Mouse (Mus musculus): Measurements from ENCODE around the gene C1galt1c1. TPM values are rescaled to one million over a fixed set of nuclear protein-coding genes. Genes with fewer than 3 reads are reported as not detected.
A peak's percentile ranks its signal among the peaks of the same experiment; 100 is the strongest.

The C1galt1c1 gene
- 10 to 100 TPM; 16.0 to 17.3 TPM for total RNA-seq (2021)

DNA sequence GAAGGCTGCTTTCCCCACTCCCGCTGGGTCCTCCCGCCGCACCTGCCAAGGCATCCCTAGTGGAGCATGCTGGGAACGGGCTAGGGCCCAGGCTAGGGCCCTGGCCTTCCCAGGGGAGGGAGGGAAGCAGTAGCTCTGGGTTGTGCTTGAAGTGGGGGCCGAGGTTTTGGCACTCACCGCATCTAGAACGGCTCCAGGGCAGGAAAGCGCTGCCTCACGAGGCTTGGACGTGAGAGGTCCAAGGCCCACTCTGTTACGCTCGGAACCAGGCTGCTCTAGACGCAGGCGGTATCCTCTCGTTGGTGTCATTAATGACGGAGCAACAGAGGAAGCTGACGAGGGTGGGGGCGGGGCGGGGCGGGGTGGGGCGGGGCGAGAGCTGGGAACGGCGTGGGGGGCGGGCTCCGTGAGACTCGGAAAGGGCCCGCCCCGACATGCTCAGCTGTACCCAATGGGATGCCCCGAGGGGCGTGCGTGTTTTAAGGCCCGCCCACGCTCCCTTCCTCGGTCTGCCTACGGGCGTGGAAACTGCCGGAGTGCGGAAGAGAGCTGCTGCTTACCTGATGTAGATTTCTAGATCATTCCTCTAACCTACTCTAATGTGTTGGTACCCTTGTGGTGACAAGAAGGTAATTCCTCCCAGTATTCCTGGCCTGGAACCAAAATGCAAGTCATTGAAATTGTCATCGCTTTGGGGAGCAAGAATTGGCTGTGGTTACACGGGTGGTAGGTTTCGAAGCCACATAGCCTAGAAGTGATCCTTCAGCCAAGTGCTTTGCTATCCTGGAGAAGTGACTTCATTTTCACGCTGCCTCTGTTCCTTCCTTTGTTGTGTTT lies at the start of gene C1galt1c1:
C1galt1c1 (minus strand) TSS at position 287 of the 837 bp plus-strand sequence.
- peak; percentile 88 to 95 for DNase-seq (ENCODE audit: extremely low spot score in 1 of 2, low spot score in 2 of 2)
- intact Hi-C loops (cut with DNase I) = no loop called here

DNA sequence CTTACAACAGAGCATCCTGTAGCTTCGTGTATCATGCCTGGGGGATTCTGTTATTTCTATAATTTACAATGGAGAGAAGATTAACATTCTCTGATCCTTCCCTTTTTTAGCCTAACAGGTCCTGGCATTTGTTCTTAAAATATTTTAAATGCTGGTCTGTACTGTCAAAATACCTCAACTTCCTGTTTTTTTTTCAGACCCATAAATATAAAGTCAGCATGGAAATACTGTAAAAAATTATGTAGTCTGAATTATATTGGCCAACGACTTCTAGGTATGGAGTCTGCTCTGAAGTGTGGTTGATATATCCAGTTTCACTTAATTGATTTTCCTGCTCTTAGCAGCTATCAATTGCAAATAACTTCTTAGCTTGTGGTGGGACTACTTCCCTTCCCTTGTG lies 47.1 kb upstream of the C1galt1c1 start:
- no peak for DNase-seq (ENCODE audit: extremely low spot score in 1 of 2, low spot score in 2 of 2)
- intact Hi-C loops (cut with DNase I) = no loop called here

DNA sequence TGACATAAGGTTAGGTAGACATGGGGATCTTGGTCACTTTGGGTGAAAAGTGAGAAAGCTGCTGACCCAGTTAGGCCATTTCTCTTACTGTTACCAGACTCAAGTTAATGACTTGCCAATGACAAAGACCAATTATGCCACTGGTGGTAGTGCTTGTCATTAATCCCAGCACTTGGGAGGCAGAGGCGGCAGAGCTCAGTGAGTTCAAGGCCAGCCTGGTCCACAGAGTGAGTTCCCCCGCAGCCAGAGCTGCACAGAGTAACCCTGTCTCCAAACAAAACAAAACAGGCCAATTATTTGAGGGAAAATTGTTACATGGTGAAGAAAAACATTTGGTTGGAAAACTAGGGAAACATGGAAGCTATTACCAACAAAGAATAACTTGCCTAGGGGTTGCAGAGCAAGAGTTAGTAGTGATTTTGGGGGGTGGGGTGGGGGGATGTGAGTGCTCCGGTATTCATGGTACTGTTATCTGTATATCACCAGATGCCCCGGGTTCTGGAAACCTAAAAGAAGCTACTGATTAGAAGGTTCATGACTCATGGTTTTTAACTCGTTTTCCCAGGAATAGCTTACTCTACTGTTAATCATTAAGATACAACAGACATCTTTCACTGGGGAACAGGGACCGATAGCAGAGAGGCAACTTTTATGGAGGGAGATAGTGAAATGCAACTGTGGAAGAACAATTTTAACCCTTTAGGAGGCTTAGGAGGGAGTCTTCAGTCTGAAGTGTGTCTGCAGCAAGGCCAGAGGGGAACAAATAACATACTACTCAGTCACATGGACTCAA lies 34.4 kb upstream of the C1galt1c1 start:
- DNase-seq (ENCODE audit: extremely low spot score in 1 of 2, low spot score in 2 of 2) = no peak
- intact Hi-C loops (cut with DNase I) = no loop called here

DNA sequence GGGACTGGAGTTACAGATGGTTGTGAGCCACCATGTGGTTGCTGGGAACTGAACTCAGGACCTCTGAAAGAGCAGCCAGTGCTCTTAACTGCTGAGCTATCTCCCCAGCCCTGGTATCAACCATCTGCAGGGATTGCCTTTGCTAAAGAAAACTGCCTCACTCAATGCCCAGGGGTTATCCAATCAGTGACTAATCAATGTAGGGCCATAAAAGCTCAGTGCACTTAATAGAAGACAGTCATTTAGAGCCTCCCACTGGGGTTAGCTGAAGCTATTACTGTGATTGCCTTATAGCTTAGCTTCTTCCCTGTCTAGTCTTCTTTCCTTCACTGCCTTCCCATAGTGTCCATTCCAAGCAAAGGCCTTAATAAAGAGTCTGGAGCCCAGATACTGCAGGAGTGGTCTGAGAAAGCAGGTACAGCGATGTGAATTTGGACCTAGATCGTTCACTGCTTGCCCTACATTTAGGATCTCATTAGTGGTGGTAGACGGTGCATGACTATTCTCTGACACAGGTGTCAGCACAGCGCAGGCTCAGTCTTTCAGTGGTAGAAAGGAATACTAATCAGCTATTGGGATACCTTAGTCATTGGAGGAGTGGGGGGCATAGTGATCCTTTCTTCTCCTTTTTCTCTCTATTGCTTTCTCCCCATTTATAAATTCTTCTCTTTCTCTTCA lies 21.5 kb upstream of the C1galt1c1 start:
- no peak for DNase-seq (ENCODE audit: extremely low spot score in 1 of 2, low spot score in 2 of 2)
- intact Hi-C loops (cut with DNase I) = no loop called here

DNA sequence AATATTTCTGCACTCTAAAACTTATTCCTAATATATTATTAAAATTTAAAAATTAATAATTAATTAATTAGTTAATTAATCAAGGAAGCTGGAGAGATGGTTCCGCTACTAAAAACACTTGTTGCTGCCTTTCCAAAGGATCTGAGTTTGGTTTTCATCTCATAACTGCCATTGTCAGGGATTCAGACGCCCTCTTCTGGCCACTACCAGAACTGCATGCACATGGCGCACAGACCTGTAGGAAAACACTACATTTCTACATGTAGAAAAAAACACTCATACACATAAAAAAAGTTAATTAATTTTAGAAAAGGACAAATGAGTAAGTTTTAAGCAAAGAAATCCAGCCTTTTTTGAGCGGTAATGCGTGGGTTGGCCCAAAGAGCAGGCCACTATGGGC lies 19.8 kb upstream of the C1galt1c1 start:
- intact Hi-C loops (cut with DNase I) = no loop called here
- DNase-seq (ENCODE audit: extremely low spot score in 1 of 2, low spot score in 2 of 2) = no peak

DNA sequence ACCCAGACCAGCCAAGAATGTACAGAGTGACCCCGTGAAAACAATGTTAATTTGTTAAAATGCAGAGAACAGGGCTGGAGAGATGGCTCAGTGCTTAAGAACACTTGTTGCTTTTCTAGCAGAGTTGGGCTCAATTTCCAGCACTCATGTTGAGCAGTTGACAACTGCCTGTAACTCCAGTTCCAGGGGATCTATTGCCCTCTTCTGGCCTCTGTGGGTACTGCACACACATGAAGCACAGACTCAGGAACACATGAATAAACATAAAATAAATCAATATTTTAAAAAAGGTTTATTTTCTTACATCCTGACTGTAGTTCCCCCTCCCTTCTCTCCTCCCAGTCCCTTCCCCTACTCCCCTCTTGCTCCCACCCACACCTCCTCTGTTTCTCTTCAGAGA lies 18.3 kb upstream of the C1galt1c1 start:
- intact Hi-C loops (cut with DNase I) = no loop called here
- no peak for DNase-seq (ENCODE audit: extremely low spot score in 1 of 2, low spot score in 2 of 2)

DNA sequence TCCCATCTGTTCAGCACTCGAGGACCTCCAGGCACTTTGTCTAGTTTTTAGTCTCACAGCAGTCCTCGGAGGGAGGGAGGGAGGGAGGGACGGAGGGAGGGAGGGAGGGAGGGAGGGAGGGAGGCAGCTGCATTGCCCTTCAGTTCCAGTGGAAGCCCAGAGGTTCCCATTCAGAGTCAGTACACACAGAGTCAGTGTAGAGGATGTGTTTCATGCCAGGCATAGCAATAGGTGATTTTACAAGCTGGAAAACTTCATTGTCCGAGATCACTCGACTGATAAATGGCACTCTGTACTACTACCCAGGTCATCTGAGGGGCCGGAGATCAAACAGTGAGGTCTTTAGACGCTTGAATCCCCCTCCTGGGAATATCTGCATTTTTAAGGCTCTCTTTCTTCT lies 16.3 kb upstream of the C1galt1c1 start:
- no peak for DNase-seq (ENCODE audit: extremely low spot score in 1 of 2, low spot score in 2 of 2)
- intact Hi-C loops (cut with DNase I) = no loop called here

DNA sequence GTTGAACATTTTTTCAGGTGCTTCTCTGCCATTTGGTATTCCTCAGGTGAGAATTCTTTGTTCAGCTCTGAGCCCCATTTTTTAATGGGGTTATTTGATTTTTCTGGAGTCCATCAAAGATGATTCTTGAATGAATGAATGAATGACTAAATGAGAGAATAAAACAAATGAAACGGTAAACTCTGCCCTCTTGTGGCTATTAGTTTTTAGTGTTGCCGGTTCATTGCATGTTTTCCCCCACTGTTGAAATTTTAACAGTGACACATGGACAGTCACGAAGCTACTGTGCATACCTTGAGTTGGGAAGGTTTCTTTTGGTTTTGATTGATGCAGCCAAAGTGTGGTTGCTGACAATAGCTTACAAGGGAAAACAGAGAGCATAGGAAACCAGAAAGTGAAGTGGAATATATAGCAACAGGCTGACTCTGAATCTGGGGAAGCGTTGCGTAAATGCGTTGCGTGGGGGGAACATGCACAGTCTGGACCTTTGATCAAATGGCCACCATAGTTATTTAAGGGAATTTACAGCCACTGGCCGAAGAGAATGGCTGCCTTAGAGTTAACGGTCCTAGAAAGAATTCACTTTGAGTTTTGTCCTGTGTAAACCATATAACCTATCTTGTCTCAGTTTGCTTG lies 15.6 kb upstream of the C1galt1c1 start:
- DNase-seq (ENCODE audit: extremely low spot score in 1 of 2, low spot score in 2 of 2) = no peak
- intact Hi-C loops (cut with DNase I) = no loop called here

DNA sequence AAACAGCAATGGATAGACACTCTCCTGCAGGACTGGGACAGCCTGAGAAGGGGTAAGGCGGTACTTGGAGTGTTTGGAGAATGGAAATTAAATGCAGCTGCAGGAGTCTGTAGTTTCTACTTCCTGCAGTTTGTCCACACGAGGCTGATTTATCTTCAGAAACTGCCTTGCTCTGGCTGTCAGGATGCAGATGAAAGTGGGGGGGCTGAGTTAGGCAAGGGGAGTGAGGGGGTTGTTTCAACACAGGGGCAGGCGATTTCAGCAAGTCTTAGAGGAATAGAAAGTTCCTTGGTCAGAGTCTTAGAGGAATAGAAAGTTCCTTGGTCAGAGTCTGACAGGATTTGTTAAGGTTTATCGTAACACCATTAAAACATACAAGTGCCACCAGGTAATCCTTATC lies 7.3 kb upstream of the C1galt1c1 start:
- DNase-seq (ENCODE audit: extremely low spot score in 1 of 2, low spot score in 2 of 2) = no peak
- intact Hi-C loops (cut with DNase I) = no loop called here

DNA sequence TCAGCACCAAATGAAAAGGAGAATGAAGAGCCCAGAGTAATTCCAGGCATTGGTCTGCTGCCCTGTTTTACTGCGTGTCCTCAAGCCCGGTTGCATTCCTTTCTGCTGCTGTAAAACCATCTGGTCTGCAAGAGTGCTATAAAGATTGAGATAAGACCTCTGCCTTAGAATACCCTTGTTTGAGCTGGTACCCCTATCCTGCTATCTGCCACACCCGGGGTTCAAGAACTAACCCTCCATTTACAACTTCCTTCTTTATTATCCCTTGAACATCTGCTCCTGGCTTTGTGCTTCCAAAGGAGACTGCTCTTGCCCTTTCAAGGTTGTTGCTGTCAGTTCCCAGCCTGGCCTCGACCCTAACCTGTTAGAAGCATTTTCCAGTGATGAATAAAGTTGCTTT lies 6.5 kb upstream of the C1galt1c1 start:
- DNase-seq (ENCODE audit: extremely low spot score in 1 of 2, low spot score in 2 of 2) = no peak
- intact Hi-C loops (cut with DNase I) = no loop called here

DNA sequence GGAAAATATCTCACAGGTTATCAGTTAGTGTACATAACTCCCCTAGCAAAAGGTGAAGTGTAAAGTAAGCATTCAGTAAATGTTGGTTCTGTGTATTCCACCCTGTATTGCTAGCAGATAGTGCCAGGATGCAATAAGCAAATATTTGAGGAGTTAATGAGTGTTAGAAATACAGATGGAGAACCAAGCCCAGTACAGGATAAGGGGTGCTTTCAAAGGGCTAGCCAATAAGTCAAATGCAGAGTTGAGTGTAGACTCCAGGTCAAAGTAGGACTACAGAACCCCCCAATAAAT lies 698 bp upstream of the C1galt1c1 start:
- intact Hi-C loops (cut with DNase I) = no loop called here
- no peak for DNase-seq (ENCODE audit: extremely low spot score in 1 of 2, low spot score in 2 of 2)

DNA sequence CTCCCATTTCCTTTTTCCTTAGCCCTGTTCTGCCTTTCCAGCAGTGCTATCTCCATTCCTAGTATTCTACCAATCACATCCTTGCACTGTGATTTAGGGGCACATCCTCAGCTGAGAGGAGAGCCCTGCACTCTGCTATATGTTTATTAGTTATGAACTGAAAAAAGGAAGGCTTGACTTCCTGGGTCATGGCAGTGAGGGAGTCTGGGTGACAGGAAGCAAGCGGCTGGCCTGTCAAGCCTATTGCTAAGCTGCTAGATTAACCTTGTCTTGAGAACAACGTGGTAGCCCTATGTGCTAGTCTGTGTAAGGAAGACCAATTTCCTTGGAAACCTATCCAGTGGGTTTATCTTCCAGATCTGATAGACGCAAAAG lies 33.9 kb downstream of the C1galt1c1 start:
- intact Hi-C loops (cut with DNase I) = loop anchor here (5.0 kb wide), 1 partner anchor 34 kb away; no protein-coding TSS in a partner anchor

DNA sequence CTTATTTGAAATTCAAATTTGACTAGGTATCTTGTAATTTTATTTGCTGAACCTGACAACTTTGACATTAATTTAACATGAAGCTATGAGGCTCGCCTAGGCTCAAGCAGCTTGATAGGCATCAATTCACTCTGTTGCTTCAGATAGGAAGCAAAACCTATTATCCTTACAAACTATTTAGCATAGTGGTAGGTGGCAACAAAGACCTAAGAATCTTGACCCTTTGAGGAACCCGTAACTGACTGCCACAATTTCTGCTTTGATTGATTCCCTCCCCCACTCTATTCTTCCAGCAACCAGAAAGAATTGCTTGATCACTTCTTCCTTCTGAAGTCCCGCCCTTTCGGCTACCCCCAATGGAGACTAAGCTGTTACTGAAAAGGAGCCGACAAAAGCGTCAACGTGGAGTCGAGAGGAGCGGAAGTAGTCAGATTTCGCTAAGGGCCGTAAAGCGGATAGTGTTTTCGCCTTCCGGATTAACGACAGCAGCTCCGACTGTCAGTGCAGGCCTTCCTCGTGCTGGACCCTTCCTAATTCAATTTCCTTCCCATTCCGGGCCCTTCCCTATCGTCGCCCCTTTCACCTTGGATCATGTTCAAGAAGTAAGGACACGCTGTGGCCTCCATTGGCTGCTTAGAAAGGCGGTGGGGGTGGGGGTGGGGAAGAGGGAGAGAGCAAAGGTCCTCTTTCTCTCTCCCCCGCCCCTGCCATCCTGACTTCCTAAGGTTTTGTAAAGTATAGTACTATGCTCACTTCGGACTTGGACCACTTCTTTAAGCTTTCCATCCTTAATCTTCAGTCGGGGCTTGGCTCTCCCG lies 34.5 kb downstream of the C1galt1c1 start, which contains the start of gene Mcts1:
Mcts1 (plus strand) TSS at position 402 of the 818 bp plus-strand sequence.
- intact Hi-C loops (cut with DNase I) = loop anchor here (5.0 kb wide), 1 partner anchor 33 kb away; no protein-coding TSS in a partner anchor
- peak; percentile 72 to 81 for DNase-seq (ENCODE audit: extremely low spot score in 1 of 2, low spot score in 2 of 2)

More for the DNA sequence above, 33.9 kb downstream of the C1galt1c1 start:
- peak; percentile 1 to 22 for DNase-seq (ENCODE audit: extremely low spot score in 1 of 2, low spot score in 2 of 2)

DNA sequence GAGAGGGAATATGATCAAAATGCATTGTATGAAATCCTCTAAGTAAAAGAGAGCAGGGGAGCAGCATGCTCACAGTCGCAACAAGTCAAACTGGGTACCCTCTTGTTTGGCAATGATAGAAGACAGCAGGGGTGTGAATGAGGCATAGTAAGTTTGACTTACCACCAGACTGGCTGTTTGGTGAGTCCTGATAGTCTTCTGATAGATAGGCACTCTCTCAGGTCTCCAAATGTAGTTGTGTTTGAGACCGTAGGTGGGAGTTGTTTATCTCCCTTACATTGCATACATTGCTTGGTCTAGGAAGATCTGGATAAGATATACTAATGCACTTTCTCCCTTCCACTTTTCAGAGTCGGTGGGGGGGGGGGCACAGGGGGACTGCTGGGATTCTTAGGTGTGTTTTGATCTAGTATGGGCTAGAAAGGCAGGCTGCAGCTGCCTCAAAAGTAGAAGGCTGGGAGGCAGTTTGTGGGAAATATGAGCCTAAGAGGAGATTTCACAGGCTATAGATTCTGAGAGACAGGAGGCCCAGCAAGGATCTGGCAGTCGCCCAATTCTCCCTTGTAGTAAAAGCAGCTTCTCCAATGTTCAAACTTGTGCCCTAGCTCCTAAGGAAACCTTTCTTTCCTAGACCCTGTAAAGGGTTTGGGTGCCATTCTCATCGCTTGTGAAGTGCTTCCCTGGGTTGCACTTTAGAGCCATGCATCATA lies 41.6 kb downstream of the C1galt1c1 start:
- intact Hi-C loops (cut with DNase I) = no loop called here

DNA sequence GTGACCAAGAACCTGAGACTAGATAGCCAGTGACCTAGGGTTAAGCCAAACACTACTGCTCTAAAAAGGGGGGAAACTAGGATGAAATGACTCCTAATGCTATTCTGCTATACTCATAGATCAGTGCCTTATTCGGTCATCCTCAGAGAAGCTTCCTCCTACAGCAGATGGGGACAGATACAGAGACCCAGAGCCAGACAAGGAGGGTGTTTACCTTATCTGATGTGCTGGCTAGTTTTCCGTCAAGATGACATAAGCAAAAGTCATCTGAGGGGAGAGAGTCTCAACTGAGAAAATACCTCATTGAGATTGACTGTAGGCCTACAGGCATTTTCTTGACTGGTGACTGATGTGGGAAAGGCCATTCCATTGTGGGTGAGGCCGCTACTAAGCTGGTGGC lies 43.1 kb downstream of the C1galt1c1 start:
- no peak for DNase-seq (ENCODE audit: extremely low spot score in 1 of 2, low spot score in 2 of 2)
- intact Hi-C loops (cut with DNase I) = no loop called here

More for the DNA sequence above, 41.6 kb downstream of the C1galt1c1 start:
- peak in 1 of 2 experiments; percentile 22 for DNase-seq (ENCODE audit: extremely low spot score in 1 of 2, low spot score in 2 of 2)

DNA sequence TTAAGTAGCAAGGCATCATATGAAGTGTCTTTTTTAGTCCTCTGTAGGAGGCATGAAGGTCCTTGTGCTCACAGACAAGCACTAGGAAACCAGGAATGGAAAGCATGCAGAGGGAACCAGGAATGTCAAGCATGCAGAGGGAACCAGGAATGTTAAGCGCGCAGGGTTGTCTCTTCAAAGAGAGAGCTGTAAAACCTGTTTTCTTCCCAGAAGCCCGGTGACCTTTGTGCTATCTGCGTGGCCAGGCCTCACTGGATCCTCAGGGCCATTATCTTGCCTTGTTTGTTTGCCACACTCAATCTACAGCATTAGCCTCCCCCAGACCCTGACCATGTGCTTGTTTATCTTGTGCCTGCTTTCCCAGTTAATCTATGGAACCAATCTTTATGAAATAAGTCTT lies 45.1 kb downstream of the C1galt1c1 start:
- DNase-seq (ENCODE audit: extremely low spot score in 1 of 2, low spot score in 2 of 2) = no peak
- intact Hi-C loops (cut with DNase I) = no loop called here

DNA sequence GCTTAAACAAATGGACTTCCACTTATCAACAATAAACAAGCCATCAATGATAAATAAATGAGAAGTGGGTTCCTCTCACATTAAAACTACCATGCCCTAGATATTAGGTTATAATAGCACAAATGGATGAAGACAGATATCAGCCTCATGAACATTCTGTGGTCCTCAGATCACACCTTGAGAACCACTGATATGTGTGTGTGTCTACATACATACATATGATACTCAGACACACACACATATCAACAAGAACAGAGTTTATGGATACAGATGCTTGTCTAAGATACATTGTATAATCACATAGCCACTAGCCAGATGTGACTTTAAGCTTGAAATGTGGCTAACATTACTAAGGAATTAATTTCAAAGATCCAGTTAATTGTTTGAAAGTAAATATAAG lies 51.6 kb downstream of the C1galt1c1 start:
- DNase-seq (ENCODE audit: extremely low spot score in 1 of 2, low spot score in 2 of 2) = no peak
- intact Hi-C loops (cut with DNase I) = no loop called here

DNA sequence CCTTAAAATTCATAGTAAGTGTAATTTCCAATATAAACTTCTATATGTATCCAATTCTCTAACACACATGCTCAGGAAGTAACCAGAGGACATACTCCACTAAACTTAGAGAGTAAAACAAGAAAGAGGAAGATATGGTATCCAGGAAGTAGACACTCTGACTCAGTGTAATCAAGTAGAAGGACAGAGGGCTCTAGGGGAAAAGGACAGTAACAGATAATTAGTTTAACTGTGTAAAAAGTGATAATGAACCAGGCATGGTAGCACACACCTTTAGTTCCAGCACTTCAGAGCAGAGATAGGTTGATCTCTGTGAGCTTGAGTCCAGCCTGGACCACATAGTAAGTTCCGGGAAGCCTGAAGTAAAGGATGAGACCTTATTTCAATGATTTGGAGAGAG lies 53.7 kb downstream of the C1galt1c1 start:
- intact Hi-C loops (cut with DNase I) = no loop called here
- DNase-seq (ENCODE audit: extremely low spot score in 1 of 2, low spot score in 2 of 2) = no peak
